Mouse (Mus musculus): ENCODE measurements around the gene Rgs3.

- TF ChIP-seq POLR2A (IDR thresholded peaks at IDR 0.05; ENCODE audit: control insufficient read depth in 1 of 2, insufficient read depth in 1 of 2, low read depth in 1 of 2, low read length in 2 of 2, poor library complexity in 1 of 2) = no peak
- TF ChIP-seq RCOR1 (IDR thresholded peaks at IDR 0.05; ENCODE audit: low read depth, low read length) = no peak
- TF ChIP-seq USF1 (IDR thresholded peaks at IDR 0.05; ENCODE audit: low read depth, low read length) = no peak
- no peak for TF ChIP-seq HCFC1 (IDR thresholded peaks at IDR 0.05; ENCODE audit: low read depth, low read length)
- no peak for TF ChIP-seq EP300 (IDR thresholded peaks at IDR 0.05; ENCODE audit: low read depth in 1 of 2, low read length in 2 of 2)
- no peak for TF ChIP-seq CHD2 (IDR thresholded peaks at IDR 0.05; ENCODE audit: low read length)
- TF ChIP-seq CTCF (IDR thresholded peaks at IDR 0.05 in 2 of 3, conservative IDR thresholded peaks at IDR 0.05 in 1 of 3; ENCODE audit: control insufficient read depth in 1 of 3, insufficient read depth in 1 of 3, low read depth in 2 of 3, low read length in 3 of 3, poor library complexity in 1 of 3, severe bottlenecking in 1 of 3) = no peak
- TF ChIP-seq MYC (IDR thresholded peaks at IDR 0.05; ENCODE audit: low read depth, low read length) = no peak
- no peak for TF ChIP-seq GABPA (IDR thresholded peaks at IDR 0.05; ENCODE audit: low read depth, low read length)
- no peak for TF ChIP-seq KAT2A (conservative IDR thresholded peaks at IDR 0.05; ENCODE audit: low read depth, low read length)
- no peak for TF ChIP-seq TCF12 (IDR thresholded peaks at IDR 0.05; ENCODE audit: low read depth, low read length)
- TF ChIP-seq MXI1 (IDR thresholded peaks at IDR 0.05; ENCODE audit: low read depth, low read length) = no peak
- no peak for TF ChIP-seq ETS1 (IDR thresholded peaks at IDR 0.05; ENCODE audit: low read depth, low read length)
Observed at GRCm38 (mm10) chr4:62736904-62737303, 177.3 kb downstream of the Rgs3 start.
